Mouse (Mus musculus): ENCODE data around the gene Rbbp9.
"Not testable (repeated sequence)": the region's sequence is repeated elsewhere in the genome, so short reads cannot be mapped to it uniquely, and the experiment has no call there.

Gene Rbbp9

GRCm38 (mm10) chr2:144550529-144550928, at the start of gene Rbbp9:
TSS of gene Rbbp9 (minus strand) at chr2:144550869.
- peak; percentile 16 to 66 for DNase-seq (ENCODE audit: low spot score in 2 of 2)

- peak; percentile 79 to 84 for DNase-seq (ENCODE audit: low spot score in 2 of 2)
Measured at GRCm38 (mm10) chr2:144599831-144600687, 49.4 kb upstream of the Rbbp9 start, which contains the start of gene Dtd1. TSS of gene Dtd1 (plus strand) at chr2:144599897.

DNA sequence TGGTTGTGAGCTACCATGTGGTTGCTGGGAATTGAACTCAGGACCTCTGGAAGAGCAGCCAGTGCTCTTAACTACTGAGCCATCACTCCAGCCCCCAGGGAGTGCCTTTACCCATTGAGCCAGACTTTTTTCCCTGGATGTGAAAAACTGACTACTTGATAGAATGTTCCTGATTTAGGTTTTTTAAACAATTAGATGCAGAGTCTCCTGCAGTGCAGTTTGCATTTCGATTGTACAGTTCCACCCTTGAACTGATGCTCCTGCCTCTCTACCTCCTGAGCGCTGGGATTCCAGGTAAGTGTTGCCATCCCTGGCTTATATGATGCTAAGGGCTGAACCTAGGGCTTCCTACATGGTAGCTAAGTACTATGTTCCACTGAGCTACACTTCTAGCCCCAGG, 47.3 kb upstream of the Rbbp9 start:
- DNase-seq (ENCODE audit: low spot score in 2 of 2): no peak

DNA sequence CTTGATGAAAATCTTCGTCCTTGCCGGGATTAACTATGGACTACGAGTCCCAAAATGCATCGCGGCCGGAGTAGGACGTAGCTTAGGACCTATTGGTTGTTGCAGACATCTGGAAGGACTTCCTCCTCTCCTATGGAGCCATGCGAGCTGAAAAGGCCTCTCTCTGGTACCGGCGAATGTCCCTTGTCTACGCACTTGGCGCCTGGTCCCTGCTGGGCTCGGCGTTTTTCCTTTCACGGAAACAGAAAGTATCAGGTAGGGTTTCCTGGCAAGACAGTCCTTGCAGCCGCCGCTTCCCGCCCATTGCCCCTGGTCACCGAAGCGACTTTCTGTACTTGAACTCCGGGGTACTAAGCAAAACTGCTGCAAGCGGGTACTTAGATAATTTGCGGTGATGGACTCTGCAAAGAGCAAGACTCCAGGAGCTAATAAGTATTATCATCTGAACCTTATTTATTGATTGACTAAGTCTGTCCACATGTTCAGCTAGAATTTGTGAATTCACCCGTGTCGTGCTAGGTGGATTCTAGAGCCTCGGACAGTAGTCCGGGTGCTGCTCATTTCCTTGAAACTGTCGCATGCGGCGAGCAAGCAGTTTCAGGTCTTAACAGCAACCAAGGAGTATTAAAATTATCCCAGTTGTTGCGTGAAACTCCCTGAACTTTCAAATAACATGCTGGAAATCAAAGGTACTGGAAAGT, 43.4 kb upstream of the Rbbp9 start, which contains the start of gene Smim26:
Gene Smim26 (plus strand): TSS at position 104 of the 701 bp plus-strand sequence.
- peak; percentile 65 to 68 for DNase-seq (ENCODE audit: low spot score in 2 of 2)

DNA sequence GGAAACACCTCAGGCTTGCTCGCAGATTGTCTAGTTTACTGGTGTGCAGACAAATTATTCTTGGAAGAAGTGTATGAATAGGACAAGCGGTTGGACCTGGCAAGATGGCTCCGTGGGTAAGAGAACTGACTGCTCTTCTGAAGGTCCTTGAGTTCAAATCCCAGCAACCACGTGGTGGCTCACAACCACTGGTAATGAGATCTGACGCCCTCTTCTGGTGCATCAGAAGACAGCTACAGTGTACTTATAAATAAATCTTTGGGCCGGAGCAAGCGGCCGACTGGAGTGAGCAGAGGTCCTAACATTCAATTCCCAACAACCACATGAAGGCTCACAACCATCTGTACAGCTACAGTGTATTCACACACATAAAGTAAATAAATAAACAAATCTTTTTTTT, 42.4 kb upstream of the Rbbp9 start:
- not testable (repeated sequence) for DNase-seq (ENCODE audit: low spot score in 2 of 2)

GRCm38 (mm10) chr2:144588723-144589122, 38.1 kb upstream of the Rbbp9 start:
- DNase-seq (ENCODE audit: low spot score in 2 of 2): no peak

- peak; percentile 94 to 96 for DNase-seq (ENCODE audit: low spot score in 2 of 2)
Measured at GRCm38 (mm10) chr2:144555820-144556552, 5.3 kb upstream of the Rbbp9 start, which contains the start of gene Sec23b. TSS of gene Sec23b (plus strand) at chr2:144556229.

DNA sequence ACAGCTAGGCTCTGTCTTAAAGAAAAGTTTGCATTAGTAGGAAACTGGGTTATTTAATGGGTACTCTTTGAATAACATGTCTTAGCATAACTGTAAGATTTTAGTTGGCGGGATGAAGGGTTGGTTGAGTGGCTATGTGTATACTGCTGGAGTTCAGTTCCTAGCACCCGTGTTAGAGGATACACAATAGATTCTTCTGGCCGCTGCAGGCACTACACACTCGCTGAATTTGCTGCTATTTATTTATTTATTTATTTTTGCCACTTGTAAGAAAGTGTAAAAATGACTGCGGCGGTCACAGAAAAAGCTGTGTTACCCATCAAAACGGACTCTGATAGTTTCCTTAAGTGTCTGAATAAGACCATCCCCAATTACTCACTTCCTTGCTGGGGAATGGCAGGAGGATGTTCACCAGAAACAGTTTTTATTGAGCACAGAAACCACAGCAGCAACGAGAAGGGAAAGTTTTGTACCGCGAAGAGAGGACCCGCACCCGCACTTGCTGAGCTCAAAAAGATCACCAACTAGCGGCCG, 4.7 kb upstream of the Rbbp9 start:
- no peak for DNase-seq (ENCODE audit: low spot score in 2 of 2)

GRCm38 (mm10) chr2:144553905-144554304, 3.2 kb upstream of the Rbbp9 start:
- no peak for DNase-seq (ENCODE audit: low spot score in 2 of 2)

- no peak for DNase-seq (ENCODE audit: low spot score in 2 of 2)
Measured at GRCm38 (mm10) chr2:144547559-144547958, 3.1 kb downstream of the Rbbp9 start.

DNA sequence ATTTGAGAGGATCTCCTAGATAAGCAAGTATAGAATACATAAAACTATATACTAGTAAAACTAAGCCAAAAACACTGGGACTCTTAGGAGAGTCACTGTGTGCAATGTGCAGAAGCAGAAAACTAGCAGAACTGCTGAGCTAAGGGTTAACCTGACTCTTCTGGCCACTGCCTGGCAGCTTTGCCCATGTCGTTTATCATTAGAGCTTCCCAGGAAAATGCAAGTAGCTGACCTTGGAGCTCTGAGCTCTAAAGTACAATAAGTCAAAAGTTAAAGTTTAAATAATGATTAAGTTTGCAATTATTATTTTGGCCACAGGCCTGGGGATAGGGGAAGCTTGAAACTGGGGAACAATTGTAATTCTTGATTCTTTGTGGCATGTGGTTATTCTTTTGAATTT, 5.2 kb downstream of the Rbbp9 start:
- no peak for DNase-seq (ENCODE audit: low spot score in 2 of 2)

DNA sequence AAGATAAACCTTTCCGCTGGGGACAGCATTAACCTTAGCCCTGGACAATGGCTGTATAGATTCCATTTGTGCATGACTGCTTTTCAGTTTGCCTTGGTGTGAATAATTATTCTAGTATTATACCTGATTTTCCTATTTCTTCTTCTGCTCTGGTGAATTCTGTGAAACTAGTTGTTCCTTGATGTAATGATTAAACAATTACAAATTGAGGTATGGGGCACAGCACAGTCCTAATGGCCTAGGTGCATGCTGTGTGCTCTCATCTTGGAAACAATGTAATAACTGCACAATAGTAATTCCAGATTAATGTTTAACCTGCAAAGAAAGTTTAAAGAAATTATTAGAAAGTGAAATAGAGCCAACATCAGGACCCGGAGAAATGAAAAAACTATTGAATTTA, 5.6 kb downstream of the Rbbp9 start:
- DNase-seq (ENCODE audit: low spot score in 2 of 2): no peak

DNA sequence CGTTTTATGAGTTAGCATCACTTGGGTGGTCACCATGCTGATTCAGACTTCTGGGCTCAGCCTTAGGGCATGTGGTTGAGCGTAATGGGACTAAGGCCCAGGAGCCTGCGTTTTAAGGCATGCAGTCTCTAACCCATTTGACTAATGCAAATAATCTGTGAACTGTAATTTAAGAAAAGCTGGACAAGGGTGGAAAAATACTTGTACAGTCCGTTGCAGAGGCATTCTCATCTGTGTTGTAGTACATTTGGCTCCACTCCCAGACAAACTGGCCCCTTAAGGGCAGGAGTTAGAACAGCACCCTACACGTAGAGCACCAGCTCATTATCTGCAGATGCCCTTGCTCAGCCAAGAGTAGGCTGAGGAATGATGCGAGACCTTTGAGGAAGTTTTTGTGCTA, 6.0 kb downstream of the Rbbp9 start:
- DNase-seq (ENCODE audit: low spot score in 2 of 2): no peak

DNA sequence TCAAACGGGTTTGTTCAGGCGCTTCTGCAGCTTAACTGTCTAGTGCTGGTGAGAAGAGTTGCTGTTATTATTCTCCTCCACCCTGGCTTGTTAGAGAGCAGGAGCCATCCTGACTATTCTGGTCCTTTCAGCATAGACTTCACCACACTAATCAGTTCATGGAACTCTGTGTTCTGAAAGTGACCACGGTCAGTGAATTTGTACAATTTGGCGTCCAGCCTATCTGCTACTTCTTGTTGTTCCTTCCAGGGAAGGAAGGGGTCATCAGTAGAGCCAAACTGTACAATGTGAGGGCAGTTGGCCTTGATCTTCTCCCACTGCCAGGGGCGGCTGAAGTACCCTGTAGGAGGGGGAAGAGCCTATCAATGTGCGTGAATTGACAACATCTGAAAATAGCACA, 7.0 kb downstream of the Rbbp9 start:
- DNase-seq (ENCODE audit: low spot score in 2 of 2): no peak

GRCm38 (mm10) chr2:144541246-144541645, 9.4 kb downstream of the Rbbp9 start:
- DNase-seq (ENCODE audit: low spot score in 2 of 2): no peak

DNA sequence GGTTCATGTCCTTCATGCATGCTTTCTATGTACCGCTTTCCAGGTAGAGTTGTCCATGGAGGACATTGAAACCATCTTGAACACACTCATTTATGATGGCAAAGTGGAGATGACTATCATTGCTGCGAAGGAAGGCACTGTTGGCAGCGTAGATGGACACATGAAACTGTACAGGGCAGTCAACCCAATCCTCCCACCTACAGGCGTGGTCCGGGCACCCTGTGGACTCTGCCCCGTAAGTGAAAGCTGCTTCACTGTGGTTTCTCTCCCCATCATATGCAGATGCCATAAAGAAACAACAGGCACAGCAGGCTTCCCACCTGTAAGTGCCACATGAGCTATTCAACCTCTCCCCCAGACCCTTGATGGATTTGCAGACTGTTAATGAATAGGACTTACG, 13.5 kb downstream of the Rbbp9 start:
- DNase-seq (ENCODE audit: low spot score in 2 of 2): no peak

- DNase-seq (ENCODE audit: low spot score in 2 of 2): no peak
Measured at GRCm38 (mm10) chr2:144527821-144528174, 22.9 kb downstream of the Rbbp9 start.

- DNase-seq (ENCODE audit: low spot score in 2 of 2): peak; percentile 95 to 97
Measured at GRCm38 (mm10) chr2:144526981-144527820, 23.5 kb downstream of the Rbbp9 start, which contains the start of the genes Dzank1 and Polr3f. TSS of gene Dzank1 (minus strand) at chr2:144527414. TSS of gene Polr3f (plus strand) at chr2:144527718.

- DNase-seq (ENCODE audit: low spot score in 2 of 2): no peak
Measured at GRCm38 (mm10) chr2:144525856-144526255, 24.8 kb downstream of the Rbbp9 start.

DNA sequence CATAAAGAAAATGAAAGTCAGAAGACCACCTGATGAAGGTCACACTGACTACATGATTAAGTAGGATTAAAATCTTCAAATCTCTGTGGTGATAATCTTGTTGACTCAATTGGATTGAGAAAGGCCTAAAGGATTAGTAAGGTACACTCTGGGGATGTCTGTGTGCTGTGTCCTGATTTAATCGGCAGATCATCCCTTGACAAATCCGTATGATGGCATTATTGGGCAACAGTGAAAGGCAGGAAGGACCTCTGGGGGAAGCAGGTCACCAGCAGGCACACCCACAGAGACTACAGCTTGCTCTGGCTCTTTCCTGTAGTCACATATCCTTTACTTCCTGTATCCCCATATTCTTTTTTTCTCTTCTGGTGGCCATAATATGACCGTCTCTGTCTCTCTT, 30.9 kb downstream of the Rbbp9 start:
- DNase-seq (ENCODE audit: low spot score in 2 of 2): no peak

DNA sequence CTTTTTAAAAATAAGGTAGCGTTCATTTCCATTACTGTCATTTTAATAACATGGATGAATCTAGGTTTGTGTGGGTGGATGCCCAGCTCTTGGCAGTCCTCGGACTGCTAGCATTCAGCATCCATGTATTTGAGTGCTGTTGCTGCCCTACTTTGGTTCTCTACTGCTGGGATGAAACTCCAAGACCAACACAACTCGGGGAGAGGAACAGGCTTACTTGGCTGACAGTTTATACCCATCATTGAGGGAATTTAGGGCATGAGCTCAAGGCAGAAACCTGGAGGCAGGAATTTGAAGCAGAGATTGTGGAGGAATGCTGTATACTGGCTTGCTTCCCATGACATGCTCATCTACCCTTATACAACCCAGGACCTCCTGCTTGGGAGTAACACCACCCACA, 36.0 kb downstream of the Rbbp9 start:
- no peak for DNase-seq (ENCODE audit: low spot score in 2 of 2)
